Mouse (Mus musculus) gonadal fat pad, adult 2 months (tissue): ENCODE results near the gene Arhgap4. TPM values are rescaled to one million over a fixed set of nuclear protein-coding genes. Genes with fewer than 3 reads are reported as not detected.

ENCODE experiments used
- polyA plus RNA-seq: library from polyadenylated mRNA; depleted of rRNA; stranded (reverse); fragments of >200 nt; gene quantifications from 2 replicates; pipeline ENCODE4 v1.2.3, GENCODE M21; 2012; rRNA removed

Arhgap4 gene
- polyA plus RNA-seq, 1 experiment: 9.2 TPM

Other genes starting within 250 kb of the Arhgap4 start
- gene Slc6a8, start 248.7 kb downstream of the Arhgap4 start, polyA plus RNA-seq: 29.2 and 31.7 TPM in 2 replicates
- gene Bcap31, start 205.7 kb downstream of the Arhgap4 start, polyA plus RNA-seq: 101 and 136 TPM in 2 replicates
- gene Abcd1, start 205.3 kb downstream of the Arhgap4 start, polyA plus RNA-seq: 20.6 and 21.6 TPM in 2 replicates
- 0.88 and 1.6 TPM in 2 replicates for gene Plxnb3, start 164.8 kb downstream of the Arhgap4 start, polyA plus RNA-seq
- 3.8 and 4.6 TPM in 2 replicates for gene Srpk3, start 147.5 kb downstream of the Arhgap4 start, polyA plus RNA-seq
- gene Idh3g, start 135.0 kb downstream of the Arhgap4 start, polyA plus RNA-seq: 303 and 377 TPM in 2 replicates
- 419 and 485 TPM in 2 replicates for gene Ssr4, start 134.8 kb downstream of the Arhgap4 start, polyA plus RNA-seq
- gene Pdzd4, start 96.9 kb downstream of the Arhgap4 start, polyA plus RNA-seq: 1.7 and 2.2 TPM in 2 replicates
- gene Avpr2, start 29.8 kb downstream of the Arhgap4 start, polyA plus RNA-seq: not detected in 2 replicates
- gene L1cam, start 25.8 kb downstream of the Arhgap4 start, polyA plus RNA-seq: 1.6 and 1.9 TPM in 2 replicates
- 63.3 and 74.8 TPM in 2 replicates for gene Naa10, start 74 bp upstream of the Arhgap4 start, polyA plus RNA-seq
- 33.3 and 35.8 TPM in 2 replicates for gene Renbp, start 9.0 kb upstream of the Arhgap4 start, polyA plus RNA-seq
- 36.2 and 66.9 TPM in 2 replicates for gene Hcfc1, start 44.5 kb upstream of the Arhgap4 start, polyA plus RNA-seq
- 230 and 236 TPM in 2 replicates for gene Irak1, start 102.0 kb upstream of the Arhgap4 start, polyA plus RNA-seq
- gene Opn1mw, start 205.6 kb upstream of the Arhgap4 start, polyA plus RNA-seq: 1.7 TPM in 2 replicates
- gene Mecp2, start 213.5 kb upstream of the Arhgap4 start, polyA plus RNA-seq: 7.8 and 16.5 TPM in 2 replicates
- not detected in 2 replicates for gene Tex28, start 246.0 kb upstream of the Arhgap4 start, polyA plus RNA-seq